Mouse (Mus musculus): ENCODE measurements around the gene Amigo1. TPM values are rescaled to one million over a fixed set of nuclear protein-coding genes. Genes with fewer than 3 reads are reported as not detected.

Amigo1 gene
- polyA plus RNA-seq, 1 experiment = 43.7 TPM

GRCm38 (mm10) chr3:108206731-108207375, 20.7 kb downstream of the Amigo1 start:
- Histone ChIP-seq H3K27ac (ENCODE audit: insufficient read depth, low read length) (no peak overlapping the region), H3K4me1 (ENCODE audit: control insufficient read depth, insufficient read depth, low read length) (peaks cover 3% of the 10 kb centered on the region; the same call in 1 of the 2 replicates), H3K4me3 (ENCODE audit: insufficient read depth, low read length) (no peak overlapping the region)
- TF ChIP-seq POLR2A (IDR thresholded peaks at IDR 0.05; ENCODE audit: extremely low read depth, insufficient read depth, low read length) (no peak), CTCF (IDR thresholded peaks at IDR 0.05; ENCODE audit: extremely low read depth, insufficient read depth, low read length) (no peak)

- Histone ChIP-seq H3K4me1 (ENCODE audit: control insufficient read depth, insufficient read depth, low read length) (peaks cover 1% of the 10 kb centered on the region; the same call in 1 of the 2 replicates), H3K27ac (ENCODE audit: insufficient read depth, low read length) (no peak overlapping the region), H3K4me3 (ENCODE audit: insufficient read depth, low read length) (peak overlapping the region; percentile 72; the same call in 1 of the 2 replicates)
- TF ChIP-seq POLR2A (IDR thresholded peaks at IDR 0.05; ENCODE audit: extremely low read depth, insufficient read depth, low read length) (no peak), CTCF (IDR thresholded peaks at IDR 0.05; ENCODE audit: extremely low read depth, insufficient read depth, low read length) (no peak)
These were observed 22.9 kb downstream of the Amigo1 start for GRCm38 (mm10) chr3:108209001-108209400.

- H3K27ac ChIP-seq (ENCODE audit: insufficient read depth, low read length) = no peak overlapping the region
- peak overlapping the region; percentile 72 for H3K4me3 ChIP-seq (ENCODE audit: insufficient read depth, low read length)
- H3K4me1 ChIP-seq (ENCODE audit: control insufficient read depth, insufficient read depth, low read length) = peaks cover 1% of the 10 kb centered on the region; the same call in 1 of the 2 replicates
- TF ChIP-seq CTCF (IDR thresholded peaks at IDR 0.05; ENCODE audit: extremely low read depth, insufficient read depth, low read length) (no peak), POLR2A (IDR thresholded peaks at IDR 0.05; ENCODE audit: extremely low read depth, insufficient read depth, low read length) (no peak)
These were observed 23.4 kb downstream of the Amigo1 start for GRCm38 (mm10) chr3:108209536-108209935.

- peaks cover 1% of the 10 kb centered on the region; the same call in 1 of the 2 replicates for H3K4me1 ChIP-seq (ENCODE audit: control insufficient read depth, insufficient read depth, low read length)
- peak overlapping the region; percentile 83 for H3K27ac ChIP-seq (ENCODE audit: insufficient read depth, low read length)
- H3K4me3 ChIP-seq (ENCODE audit: insufficient read depth, low read length) = peak overlapping the region; percentile 72
- TF ChIP-seq CTCF (IDR thresholded peaks at IDR 0.05; ENCODE audit: extremely low read depth, insufficient read depth, low read length) = no peak
- TF ChIP-seq POLR2A (IDR thresholded peaks at IDR 0.05; ENCODE audit: extremely low read depth, insufficient read depth, low read length) = peak; percentile 99
These were observed 24.0 kb downstream of the Amigo1 start for GRCm38 (mm10) chr3:108209946-108210770.

- TF ChIP-seq CTCF (IDR thresholded peaks at IDR 0.05; ENCODE audit: extremely low read depth, insufficient read depth, low read length) (no peak), POLR2A (IDR thresholded peaks at IDR 0.05; ENCODE audit: extremely low read depth, insufficient read depth, low read length) (peak; percentile 29; the same call in 1 of the 2 replicates)
- H3K4me3 ChIP-seq (ENCODE audit: insufficient read depth, low read length) = peak within 1 kb of the TSS; percentile 72
- peaks cover 1% of the 10 kb centered on the region; the same call in 1 of the 2 replicates for H3K4me1 ChIP-seq (ENCODE audit: control insufficient read depth, insufficient read depth, low read length)
- H3K27ac ChIP-seq (ENCODE audit: insufficient read depth, low read length) = peak within 1 kb of the TSS; percentile 83
These were observed 24.6 kb downstream of the Amigo1 start, which contains the start of gene Atxn7l2 for GRCm38 (mm10) chr3:108210771-108211139. Gene Atxn7l2, minus strand, starts transcription at chr3:108210934.

- TF ChIP-seq POLR2A (IDR thresholded peaks at IDR 0.05; ENCODE audit: extremely low read depth, insufficient read depth, low read length) = no peak
- no peak for TF ChIP-seq CTCF (IDR thresholded peaks at IDR 0.05; ENCODE audit: extremely low read depth, insufficient read depth, low read length)
- no peak overlapping the region for H3K27ac ChIP-seq (ENCODE audit: insufficient read depth, low read length)
- H3K4me1 ChIP-seq (ENCODE audit: control insufficient read depth, insufficient read depth, low read length) = peaks cover 1% of the 10 kb centered on the region; the same call in 1 of the 2 replicates
- no peak overlapping the region for H3K4me3 ChIP-seq (ENCODE audit: insufficient read depth, low read length)
These were observed 25.7 kb downstream of the Amigo1 start for GRCm38 (mm10) chr3:108211845-108212244.

GRCm38 (mm10) chr3:108212406-108212805, 26.3 kb downstream of the Amigo1 start:
- TF ChIP-seq CTCF (IDR thresholded peaks at IDR 0.05; ENCODE audit: extremely low read depth, insufficient read depth, low read length) (no peak), POLR2A (IDR thresholded peaks at IDR 0.05; ENCODE audit: extremely low read depth, insufficient read depth, low read length) (no peak)
- Histone ChIP-seq H3K4me1 (ENCODE audit: control insufficient read depth, insufficient read depth, low read length) (peaks cover 1% of the 10 kb centered on the region; the same call in 1 of the 2 replicates), H3K27ac (ENCODE audit: insufficient read depth, low read length) (peak overlapping the region; percentile 36; the same call in 1 of the 2 replicates), H3K4me3 (ENCODE audit: insufficient read depth, low read length) (no peak overlapping the region)

GRCm38 (mm10) chr3:108214734-108215133, 28.6 kb downstream of the Amigo1 start:
- TF ChIP-seq CTCF (IDR thresholded peaks at IDR 0.05; ENCODE audit: extremely low read depth, insufficient read depth, low read length) = no peak
- no peak for TF ChIP-seq POLR2A (IDR thresholded peaks at IDR 0.05; ENCODE audit: extremely low read depth, insufficient read depth, low read length)
- Histone ChIP-seq H3K4me1 (ENCODE audit: control insufficient read depth, insufficient read depth, low read length) (peaks cover 1% of the 10 kb centered on the region; the same call in 1 of the 2 replicates), H3K4me3 (ENCODE audit: insufficient read depth, low read length) (no peak overlapping the region), H3K27ac (ENCODE audit: insufficient read depth, low read length) (no peak overlapping the region)

GRCm38 (mm10) chr3:108220661-108221060, 34.5 kb downstream of the Amigo1 start:
- TF ChIP-seq POLR2A (IDR thresholded peaks at IDR 0.05; ENCODE audit: extremely low read depth, insufficient read depth, low read length) = no peak
- TF ChIP-seq CTCF (IDR thresholded peaks at IDR 0.05; ENCODE audit: extremely low read depth, insufficient read depth, low read length) = no peak
- H3K4me1 ChIP-seq (ENCODE audit: control insufficient read depth, insufficient read depth, low read length) = no peaks in the 10 kb centered on the region
- H3K27ac ChIP-seq (ENCODE audit: insufficient read depth, low read length) = no peak overlapping the region
- no peak overlapping the region for H3K4me3 ChIP-seq (ENCODE audit: insufficient read depth, low read length)
